Mouse (Mus musculus) C2C12 (cell line): ENCODE results near the gene Ces2b.

Experiments
- CEBPB ChIP-seq: IDR thresholded peaks from one replicate; pipeline ENCODE4 v1.6.1; 2011; ENCODE audit warnings: low read depth, mild to moderate bottlenecking, control low read depth, moderate library complexity
- CTCF ChIP-seq: IDR thresholded peaks from one replicate; pipeline ENCODE4 v1.5.1; 2011; ENCODE audit not compliant: control insufficient read depth, insufficient read depth, insufficient read length
- FOSL1 ChIP-seq: IDR thresholded peaks from one replicate; pipeline ENCODE4 v1.8.0; 2011; ENCODE audit warnings: mild to moderate bottlenecking, low read length; ENCODE audit not compliant: poor library complexity, insufficient read depth, severe bottlenecking
- MAX ChIP-seq: IDR thresholded peaks from one replicate; pipeline ENCODE4 v1.6.1; 2011; ENCODE audit warnings: mild to moderate bottlenecking, control low read depth
- MYOD1 ChIP-seq: IDR thresholded peaks from one replicate; pipeline ENCODE4 v1.6.1; 2011; ENCODE audit warnings: low read depth; ENCODE audit not compliant: control insufficient read depth, insufficient read length
- MYOG ChIP-seq: IDR thresholded peaks from one replicate; pipeline ENCODE4 v1.6.1; 2011; ENCODE audit not compliant: control insufficient read depth, insufficient read length; ENCODE audit errors: extremely low read depth
- USF1 ChIP-seq: IDR thresholded peaks from one replicate; pipeline ENCODE4 v1.6.1; 2011; ENCODE audit warnings: low read depth, mild to moderate bottlenecking, control low read depth, moderate library complexity

DNA sequence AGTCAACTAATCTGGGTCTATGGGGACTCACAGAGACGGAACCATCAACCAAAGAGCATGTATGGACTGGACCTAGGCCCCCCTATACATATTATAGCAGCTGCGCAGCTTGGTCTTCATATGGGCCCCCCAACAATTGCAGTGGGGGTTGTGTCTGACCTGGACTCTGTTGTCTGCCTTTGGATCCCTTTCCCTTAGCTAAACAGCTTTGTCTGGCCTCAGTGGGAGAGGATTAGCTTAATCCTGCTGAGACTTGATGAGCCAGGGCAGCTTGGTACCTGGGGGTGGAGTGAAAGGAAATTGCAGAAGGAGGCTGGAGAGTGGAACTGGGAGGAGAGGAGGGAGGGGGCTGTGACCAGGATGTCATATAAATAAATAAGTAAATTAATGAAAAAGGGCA lies 25.2 kb upstream of the Ces2b start:
- TF ChIP-seq CTCF (no peak), CEBPB (no peak), MAX (no peak), MYOG (no peak), USF1 (no peak), MYOD1 (no peak), FOSL1 (no peak)
